Mouse (Mus musculus) cerebellum, postnatal 10 days (tissue): ENCODE results near the gene Ift122.

ENCODE experiments used
- DNase-seq, 2 experiments: peaks; one replicate each; pipeline ENCODE4 v3.0.0; 2021; ENCODE audit warnings: mixed read lengths in 2 of 2

Gene Ift122

DNA sequence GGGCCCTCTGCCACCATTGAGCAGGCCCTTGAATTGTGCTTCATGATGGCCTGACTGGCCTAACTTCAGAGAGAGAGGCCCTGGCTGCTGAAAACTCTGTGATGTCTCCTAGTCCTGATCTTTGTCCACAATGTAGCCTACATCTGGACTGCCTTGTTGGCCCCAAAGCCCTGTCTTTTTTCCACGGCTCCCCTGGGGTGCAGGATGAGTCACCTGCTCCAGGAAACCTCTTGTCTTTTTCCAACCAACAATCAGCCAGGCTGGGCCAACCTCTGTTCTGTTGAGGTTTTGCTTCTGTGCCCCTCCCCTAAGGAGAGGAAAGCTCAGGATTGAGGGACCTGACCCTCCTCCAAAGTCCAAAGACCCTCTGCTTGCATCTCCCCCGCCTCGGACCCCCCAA is 108.5 kb downstream of the Ift122 start:
- DNase-seq = no peak

DNA sequence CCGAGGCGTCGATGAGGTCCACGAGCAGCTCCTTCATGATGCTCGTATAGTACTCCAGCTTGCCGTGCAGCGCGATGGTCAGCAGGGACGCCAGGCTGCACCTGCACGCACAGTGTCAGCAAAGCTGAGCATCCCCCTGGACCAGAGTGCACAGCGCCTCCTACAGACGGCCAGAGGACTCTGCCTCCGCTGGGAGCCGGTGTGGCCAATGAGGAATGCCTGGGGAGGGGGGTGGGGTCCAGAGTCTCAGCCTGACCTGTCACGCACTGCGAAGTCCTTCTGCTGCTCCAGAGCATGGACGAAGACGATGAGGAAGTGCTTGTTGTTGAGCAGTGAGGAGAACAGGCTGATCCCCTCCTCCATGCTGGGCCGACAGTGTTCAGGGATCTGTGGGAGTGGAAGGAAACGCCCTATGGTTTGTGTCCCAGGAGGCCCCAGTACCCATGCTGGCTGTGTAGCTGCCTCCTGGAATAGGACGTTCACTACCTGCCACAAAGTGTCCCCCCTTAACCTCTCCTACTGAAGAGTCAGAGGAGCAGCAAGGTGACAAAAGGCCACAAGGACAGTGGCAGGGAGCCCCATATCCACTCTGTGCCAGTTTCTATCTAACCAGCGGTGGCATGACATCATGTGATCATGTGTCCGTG is 109.3 kb downstream of the Ift122 start:
- peak in 1 of 2 experiments; percentile 53 for DNase-seq

DNA sequence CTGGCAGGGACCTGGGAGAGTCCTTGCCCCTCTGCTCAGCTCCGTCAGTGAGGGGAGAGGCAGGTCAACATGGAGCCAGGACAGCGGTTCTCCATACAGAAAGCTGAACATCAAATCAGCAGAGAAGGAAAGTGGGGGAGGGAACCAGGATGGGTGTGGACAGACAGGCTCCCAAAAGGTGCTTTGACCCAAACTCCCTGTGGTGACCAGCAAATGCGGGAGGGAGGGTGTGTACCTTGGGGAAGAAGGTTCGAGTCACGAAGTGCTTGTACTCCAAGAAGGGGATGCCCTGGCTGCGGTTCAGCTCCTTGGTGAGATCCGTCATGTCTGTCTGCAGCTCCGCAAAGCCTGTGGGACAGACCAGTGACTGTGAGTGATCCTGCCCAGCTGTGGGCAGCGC is 110.4 kb downstream of the Ift122 start:
- peak in 1 of 2 experiments; percentile 39 for DNase-seq

DNA sequence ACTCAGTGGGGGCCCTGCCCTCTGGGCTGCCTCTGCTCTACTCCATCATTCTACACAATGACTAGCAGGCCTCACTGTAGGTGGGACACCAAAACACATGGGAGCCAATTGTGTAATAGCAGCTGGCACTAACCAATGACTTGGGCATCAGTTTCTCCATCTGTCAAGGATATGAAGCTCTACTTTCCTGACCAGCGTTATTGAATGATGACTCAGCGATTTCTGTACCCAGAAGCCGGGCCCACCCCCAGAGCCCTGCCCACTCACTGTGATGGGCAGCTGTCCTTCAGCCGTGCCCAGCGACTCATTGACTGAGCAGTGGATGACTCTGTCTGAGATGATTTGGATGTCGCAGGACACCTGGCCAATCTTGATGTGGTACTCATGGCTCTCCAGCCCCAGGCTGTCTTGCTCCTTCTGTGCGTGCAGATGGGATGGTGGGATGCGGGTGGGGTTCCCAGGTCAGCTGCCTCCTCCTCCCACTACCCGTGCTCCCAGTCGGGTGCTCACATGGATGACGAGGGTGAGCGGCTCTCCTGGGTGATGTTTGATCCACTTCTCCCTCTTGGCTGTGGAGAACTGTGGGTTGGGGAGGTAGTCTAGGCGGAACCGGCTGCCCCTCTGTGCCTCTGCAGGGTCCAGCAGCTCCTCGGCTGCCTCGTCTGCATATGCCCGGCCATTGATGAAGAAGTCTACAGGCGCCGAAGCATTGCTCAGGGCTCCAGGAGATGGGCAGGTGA is 113.1 kb downstream of the Ift122 start:
- peak in 1 of 2 experiments; percentile 45 for DNase-seq

DNA sequence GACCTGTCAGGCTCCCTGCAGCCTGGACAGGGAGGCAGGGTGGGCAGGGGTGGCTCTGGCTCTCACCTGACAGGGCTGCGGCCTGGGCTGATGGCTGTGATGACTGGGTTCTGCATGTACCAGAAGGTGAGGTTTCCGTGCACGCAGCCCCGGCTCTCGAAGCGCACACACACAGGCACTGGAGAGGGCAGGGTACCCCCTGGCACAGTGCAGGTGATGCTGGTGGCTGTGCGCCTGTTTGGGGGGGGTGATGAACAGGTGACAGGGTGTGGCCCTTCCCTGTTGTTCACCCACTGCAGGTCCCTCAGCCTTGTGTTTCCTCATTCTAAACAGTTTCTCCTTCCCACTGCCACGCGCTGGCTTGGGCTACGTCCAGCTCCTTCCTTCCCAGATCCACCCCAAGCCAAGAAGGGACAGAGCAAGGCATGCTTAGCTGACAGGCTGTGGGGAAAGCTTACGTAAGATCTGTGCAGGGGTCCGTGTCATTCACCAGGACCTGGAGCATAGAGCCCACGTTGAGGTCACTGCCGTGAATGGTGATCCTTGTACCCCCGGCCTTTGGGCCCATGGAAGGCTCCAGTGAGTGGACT is 114.1 kb downstream of the Ift122 start:
- peak; percentile 79 to 80 for DNase-seq

DNA sequence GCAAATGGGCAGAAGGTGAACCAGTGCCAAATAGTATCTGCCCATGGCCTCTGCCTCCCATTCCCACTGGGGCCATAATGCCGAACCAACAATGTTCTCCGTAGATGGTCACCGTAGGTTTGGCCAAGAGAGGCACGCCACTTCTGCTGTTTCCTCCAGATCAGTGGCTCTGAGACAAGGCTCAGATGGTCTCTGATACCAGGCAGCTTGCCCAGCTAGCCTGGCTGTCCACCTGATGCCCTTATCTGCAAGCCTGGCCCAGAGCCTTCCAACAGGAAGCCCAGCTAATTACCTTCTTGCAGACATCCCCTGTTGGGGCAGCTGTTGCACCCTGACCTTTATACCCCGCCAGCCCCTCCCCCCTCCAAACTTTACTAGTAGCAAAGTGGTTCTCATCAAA is 114.8 kb downstream of the Ift122 start:
- DNase-seq = peak; percentile 90 to 92

DNA sequence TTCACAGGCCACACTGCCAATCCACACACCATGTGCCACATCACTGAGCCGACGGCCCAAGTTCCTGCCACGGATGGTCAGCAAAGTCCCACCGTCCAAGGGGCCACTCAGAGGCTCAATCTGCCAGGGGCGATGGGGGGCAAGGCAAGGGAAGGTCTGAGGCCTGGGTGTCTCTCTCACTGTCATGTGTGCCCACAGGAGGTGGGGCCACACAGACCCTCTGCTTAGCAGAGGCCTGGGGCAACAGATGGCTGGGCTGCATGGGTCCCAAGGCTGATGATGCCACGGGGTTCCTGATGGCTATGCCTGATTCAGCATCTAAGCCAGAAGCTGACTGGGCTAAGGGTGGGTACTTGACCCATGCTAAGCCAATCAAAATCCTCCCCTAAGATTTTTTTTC is 115.4 kb downstream of the Ift122 start:
- peak; percentile 68 to 80 for DNase-seq

DNA sequence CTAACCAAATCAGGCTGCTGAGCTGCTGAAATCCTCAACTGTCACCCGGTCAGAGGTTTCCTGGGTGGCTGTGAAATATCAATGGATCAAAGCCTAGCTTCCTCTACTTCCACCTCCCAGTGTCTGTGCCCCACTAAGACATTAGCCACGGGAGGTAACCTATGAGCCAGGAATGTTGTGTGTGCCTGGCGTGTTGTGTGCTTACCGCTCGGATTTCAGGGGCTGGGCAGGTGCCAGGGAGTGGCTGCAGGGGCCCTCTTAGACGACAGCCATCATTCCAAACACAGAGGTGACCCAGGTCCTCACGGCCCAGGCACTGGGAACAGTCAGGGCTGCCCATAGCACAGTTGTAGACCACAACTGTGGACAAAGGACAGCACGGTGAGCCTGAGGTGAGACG is 115.8 kb downstream of the Ift122 start:
- DNase-seq = peak; percentile 68 to 74

DNA sequence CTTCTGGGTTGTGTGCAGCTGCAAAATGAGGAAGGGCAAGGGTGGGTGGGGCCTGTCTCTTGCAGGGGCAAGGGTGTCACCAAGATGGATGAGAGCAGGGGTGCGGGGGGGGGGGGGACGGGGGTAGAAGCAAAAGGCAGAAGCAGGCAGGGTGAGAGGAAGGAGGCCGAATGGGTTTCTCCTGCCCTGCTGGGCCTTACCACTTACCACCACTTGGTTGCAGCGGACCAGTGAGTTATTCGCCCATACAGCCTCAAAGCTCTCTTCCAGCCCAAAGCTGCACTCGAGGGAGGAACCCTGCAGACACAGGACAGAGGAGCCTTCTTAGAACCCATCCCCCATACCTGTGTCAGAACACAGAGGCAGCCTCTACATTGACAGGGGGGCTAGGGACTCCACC is 116.7 kb downstream of the Ift122 start:
- no peak for DNase-seq

DNA sequence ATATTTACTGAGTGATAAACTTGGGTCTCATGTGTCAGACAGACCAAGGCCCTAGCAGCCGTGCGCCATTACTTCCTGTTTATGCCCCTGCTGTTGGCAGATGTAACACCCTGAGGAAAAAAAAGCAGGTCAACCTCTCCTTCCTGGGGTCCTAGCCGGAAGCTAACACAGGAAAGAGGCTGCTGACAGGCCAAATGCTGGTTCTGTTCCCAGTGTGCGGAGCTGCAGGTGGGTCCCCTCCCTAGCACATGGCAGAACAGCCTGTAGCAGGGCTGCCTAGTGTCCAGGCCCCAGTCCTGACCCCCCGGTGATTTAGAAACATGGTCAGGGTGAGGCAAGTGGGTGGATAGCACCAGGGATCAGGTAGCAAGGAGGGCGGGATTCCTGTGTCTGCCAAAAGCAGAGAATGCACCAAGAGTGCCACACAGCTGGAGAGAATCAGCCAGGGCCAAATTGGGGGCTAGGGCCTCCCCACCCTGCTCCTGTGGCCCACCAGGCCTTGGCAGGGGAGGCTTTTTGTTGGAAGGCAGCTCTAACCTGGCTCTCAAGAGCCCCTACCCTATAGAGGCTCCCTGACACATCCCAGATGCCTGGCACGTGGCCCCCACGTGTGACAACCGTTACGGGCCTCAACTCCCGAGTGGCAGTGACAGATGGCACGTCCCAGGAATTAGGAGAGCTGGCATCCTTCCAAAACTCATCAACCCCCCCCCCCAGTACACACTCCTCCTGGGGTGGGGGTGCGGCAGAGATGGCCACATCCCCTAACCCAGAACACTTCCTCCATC is 118.2 kb downstream of the Ift122 start:
- peak; percentile 61 to 63 for DNase-seq

DNA sequence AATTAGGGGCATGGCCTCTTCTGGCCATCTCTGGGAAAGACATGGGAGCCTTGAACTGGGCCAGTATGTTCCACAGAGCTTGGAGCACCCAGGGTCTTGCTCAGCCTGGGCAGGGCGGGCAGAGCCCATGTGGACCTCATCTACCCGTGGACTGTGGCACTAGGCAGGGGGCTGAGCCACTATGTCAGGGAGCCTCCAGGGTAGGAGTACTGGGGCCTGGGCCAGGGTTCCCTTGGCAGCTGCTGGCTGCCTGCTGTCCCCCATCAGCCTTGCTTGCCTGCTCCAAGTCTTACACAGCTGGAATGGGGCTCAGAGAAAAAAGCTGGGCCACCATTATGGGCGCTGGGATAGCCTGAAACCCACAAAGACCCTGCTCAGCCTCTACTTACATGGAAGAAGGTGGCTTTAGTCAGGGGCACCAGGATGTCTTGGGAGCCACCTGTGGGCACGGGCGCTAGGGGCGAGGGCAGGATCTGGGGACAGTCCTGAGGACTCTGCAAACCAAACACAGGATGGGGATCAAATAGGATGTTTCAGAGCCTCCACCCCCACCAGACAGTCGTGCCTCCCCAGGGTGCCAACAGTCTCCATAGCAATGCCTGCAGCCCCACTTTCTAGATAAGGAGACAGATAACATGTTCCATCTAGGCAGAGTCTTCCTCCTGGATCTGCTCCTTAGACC is 119.0 kb downstream of the Ift122 start:
- peak in 1 of 2 experiments; percentile 56 for DNase-seq

DNA sequence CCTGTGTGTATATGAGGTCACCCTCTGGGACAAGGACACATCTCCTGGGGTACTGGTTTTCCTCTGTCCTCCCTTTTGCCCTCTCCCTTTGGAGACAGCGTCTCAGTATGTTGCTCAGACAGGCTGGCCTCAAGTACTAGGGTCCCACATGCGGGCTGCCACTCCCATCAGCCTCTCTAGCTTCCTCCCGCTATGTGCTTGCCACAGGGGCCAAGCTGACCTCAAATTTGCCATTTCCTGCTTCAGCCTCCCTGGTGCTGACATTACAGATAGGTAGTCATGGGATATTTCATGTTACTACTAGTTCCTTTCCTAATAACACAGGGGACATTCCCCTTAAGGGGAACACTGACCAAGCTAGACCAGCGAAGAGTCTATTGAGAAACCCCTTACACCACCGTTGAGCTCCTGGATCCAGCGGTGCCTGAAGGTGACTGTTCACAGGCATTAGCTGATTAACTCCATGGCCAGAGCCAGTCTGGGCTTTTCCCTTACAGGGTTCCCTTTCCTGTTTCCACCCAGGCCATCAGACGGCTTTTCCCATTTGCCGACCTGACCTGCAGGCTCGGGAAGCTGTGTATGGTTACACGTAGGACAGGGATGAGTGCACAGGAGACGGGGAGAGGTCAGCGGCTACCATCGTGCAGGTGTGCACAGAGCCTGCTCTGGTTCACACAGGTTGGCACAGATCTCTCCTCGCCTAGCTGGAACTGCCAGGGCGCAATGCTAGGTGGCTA is 120.0 kb downstream of the Ift122 start:
- no peak for DNase-seq

DNA sequence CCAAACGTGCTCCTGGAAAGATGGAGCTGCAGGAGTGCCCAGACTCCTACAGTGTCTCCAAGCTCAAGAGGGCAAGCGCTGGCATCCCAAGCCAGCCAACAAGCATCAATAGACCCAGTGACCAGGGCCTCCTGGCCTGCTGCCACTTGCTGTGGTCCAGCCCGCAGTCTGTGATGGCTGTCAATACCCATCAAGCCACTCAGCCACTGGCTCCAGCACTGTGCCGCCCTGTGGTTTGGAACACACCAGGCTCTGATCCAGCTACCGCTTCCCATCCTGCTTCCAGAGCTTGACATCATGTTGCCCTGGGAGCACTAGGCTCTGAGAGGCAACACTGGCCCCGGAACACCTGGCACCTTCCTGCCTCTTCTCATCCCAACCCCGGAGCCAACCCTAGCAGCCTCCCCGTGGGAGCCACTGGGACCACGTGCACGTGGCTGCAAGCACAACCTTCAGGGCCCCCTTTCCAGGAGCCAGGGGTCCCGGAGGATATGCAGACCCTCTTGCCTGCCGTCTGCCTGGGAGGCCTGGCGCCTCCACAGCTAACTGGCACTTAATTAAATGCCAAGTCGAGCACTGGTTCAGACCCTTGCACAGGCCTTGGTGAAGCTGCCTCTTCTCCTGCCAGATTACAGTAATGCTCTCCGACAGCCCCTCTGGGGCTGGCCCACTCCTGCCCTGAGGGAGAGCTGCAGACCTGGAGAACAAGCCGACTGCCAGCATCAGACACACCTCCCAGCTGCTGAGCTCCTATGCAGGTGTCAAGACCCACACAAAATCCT is 120.8 kb downstream of the Ift122 start:
- peak; percentile 74 to 80 for DNase-seq

DNA sequence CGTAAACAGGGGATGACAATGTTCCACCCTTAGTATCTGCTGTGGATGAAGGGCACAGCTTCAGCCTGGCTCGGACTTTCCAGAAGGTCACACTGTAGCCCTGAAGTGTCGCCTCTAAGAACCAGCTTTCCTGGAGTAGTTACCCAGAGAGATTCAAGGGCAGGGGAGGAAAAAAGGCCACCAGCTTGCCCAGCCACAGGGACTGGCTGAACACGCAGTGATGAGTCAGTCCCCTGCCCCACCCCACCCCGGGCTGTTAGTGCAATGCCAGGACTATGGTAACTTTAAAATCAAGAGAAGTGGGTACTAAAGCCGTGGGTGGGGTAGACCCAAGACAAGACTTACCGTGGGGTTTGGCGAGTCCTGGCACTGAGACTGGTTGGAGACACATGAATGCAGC is 122.3 kb downstream of the Ift122 start:
- no peak for DNase-seq
